Mouse (Mus musculus): Measurements from ENCODE around the gene Sptbn2. TPM values are rescaled to one million over a fixed set of nuclear protein-coding genes. Genes with fewer than 3 reads are reported as not detected.

Gene Sptbn2
- polyA plus RNA-seq, 2 experiments, result 2.5 to 4.2 TPM

DNA sequence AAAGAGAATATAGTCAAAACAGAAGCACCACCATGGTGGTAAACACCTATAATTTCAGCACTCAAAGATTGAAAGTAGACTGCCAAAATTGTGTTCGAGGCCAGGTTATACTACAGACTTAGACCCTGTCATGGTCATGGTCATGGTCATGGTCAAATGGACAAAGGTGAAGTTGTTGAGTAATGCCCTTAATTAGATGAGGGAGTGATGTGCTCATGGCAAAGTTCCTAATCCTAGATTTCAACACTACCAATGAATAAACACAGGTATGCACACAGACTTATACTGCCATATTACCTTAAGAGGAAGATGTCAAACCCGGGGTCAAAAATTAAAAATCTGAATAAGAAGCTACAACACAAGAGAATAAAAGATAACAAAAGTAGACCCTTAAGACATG is 75.3 kb downstream of the Sptbn2 start:
- ATAC-seq (ENCODE audit: low FRiP score, low read depth), result no peak
- H3K27ac ChIP-seq (replicated peaks; ENCODE audit: low read depth, low read length), result no peak overlapping the region
- no peak overlapping the region for H3K4me2 ChIP-seq (replicated peaks; ENCODE audit: low read depth, low read length, severe bottlenecking)
- H3K4me1 ChIP-seq (ENCODE audit: control insufficient read depth, insufficient read depth, low read length), result peaks cover 13% of the 10 kb centered on the region
- H3K36me3 ChIP-seq (ENCODE audit: control insufficient read depth, insufficient read depth, low read length), result peaks cover 92% of the 10 kb centered on the region
- no peaks in the 10 kb centered on the region for H3K27me3 ChIP-seq (ENCODE audit: control insufficient read depth, insufficient read depth, low read length)
- 91% methylated on average over 2 of the region's 2 CpGs for WGBS
- H3K4me3 ChIP-seq (replicated peaks; ENCODE audit: low read length), result no peak overlapping the region
- no peak overlapping the region for H3K9ac ChIP-seq (ENCODE audit: low read depth, low read length, severe bottlenecking)
- TF ChIP-seq POLR2A (IDR thresholded peaks at IDR 0.05; ENCODE audit: borderline replicate concordance, extremely low read depth, insufficient read depth, insufficient read length), result no peak
- H3K9me3 ChIP-seq (ENCODE audit: control insufficient read depth, low read length), result no peaks in the 10 kb centered on the region
- DNase-seq (ENCODE audit: low spot score), result no peak

DNA sequence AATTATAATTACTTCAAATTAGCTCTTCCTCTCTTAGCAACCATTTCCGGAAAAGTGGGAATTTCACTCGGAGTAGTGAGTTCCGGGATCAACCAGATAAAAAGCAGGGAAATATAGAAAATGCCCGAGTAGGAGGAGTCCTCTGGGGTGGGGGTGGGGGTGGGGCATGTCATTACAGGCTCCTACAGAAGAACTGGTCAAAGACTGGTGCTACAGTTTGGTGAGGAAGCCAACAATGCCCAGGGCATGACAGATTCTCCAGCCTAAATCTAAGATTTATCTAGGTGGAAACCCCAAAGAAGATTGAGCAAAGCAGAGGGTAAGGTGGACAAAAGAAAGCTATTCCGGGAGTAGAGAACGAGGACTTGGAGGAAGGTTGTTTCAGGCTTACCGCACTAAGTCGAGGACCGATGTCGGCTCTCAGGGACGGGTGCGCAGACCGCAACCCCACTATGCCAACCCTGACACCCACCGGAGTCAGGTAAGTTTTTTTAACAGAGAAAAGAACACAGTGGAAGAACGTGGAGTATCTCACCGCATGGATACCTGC is 82.4 kb downstream of the Sptbn2 start:
- Histone ChIP-seq H3K27ac (replicated peaks; ENCODE audit: low read depth, low read length) (peak overlapping the region; percentile 73), H3K4me1 (ENCODE audit: control insufficient read depth, insufficient read depth, low read length) (peaks cover 23% of the 10 kb centered on the region), H3K27me3 (ENCODE audit: control insufficient read depth, insufficient read depth, low read length) (no peaks in the 10 kb centered on the region), H3K4me2 (replicated peaks; ENCODE audit: low read depth, low read length, severe bottlenecking) (peak overlapping the region; percentile 68), H3K9me3 (ENCODE audit: control insufficient read depth, low read length) (no peaks in the 10 kb centered on the region), H3K36me3 (ENCODE audit: control insufficient read depth, insufficient read depth, low read length) (peaks cover 50% of the 10 kb centered on the region), H3K4me3 (replicated peaks; ENCODE audit: low read length) (peak overlapping the region; percentile 80), H3K9ac (ENCODE audit: low read depth, low read length, severe bottlenecking) (peak overlapping the region; percentile 71)
- DNase-seq (ENCODE audit: low spot score), result peak; percentile 11
- WGBS, result 1% methylated on average over 16 of the region's 16 CpGs
- TF ChIP-seq POLR2A (IDR thresholded peaks at IDR 0.05; ENCODE audit: borderline replicate concordance, extremely low read depth, insufficient read depth, insufficient read length), result no peak
- ATAC-seq (ENCODE audit: low FRiP score, low read depth), result peak; percentile 29; the same call in 1 of the 2 replicates

DNA sequence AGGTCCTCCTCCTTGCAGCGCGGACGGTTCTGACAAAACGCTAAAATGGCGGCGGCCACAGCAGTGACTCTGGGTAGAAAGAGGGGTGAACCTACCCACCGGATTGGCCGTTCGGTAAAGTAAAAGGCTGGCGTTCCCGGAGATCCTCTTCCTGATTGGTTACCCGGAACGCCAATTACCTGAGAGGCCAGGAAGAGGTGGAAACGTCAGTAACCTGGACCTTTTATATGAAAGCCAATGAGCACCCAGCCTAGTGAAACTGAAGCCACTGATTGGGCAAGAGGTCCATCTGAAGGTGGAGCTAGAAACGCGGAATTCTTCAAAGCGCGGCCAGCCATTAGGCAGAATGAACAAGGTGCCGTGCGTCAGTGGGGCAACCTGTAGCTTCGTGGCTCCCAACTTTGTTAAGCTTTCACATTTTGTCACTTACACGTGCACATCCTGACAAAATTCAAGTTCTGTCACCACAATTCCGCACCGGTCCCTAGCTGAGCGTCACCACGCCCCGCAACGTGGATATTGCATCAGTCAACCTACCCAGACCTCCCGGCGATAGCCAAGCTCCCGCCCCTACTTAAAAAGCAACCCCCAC is 83.0 kb downstream of the Sptbn2 start, which contains the start of gene Rbm4:
Gene Rbm4, minus strand, starts transcription at position 71 of the 592 bp plus-strand sequence.
- no peaks in the 10 kb centered on the region for H3K27me3 ChIP-seq (ENCODE audit: control insufficient read depth, insufficient read depth, low read length)
- DNase-seq (ENCODE audit: low spot score) (peak; percentile 99), ATAC-seq (ENCODE audit: low FRiP score, low read depth) (peak; percentile 99)
- H3K4me2 ChIP-seq (replicated peaks; ENCODE audit: low read depth, low read length, severe bottlenecking), result peak within 1 kb of the TSS; percentile 72
- H3K4me1 ChIP-seq (ENCODE audit: control insufficient read depth, insufficient read depth, low read length), result peaks cover 23% of the 10 kb centered on the region
- TF ChIP-seq POLR2A (IDR thresholded peaks at IDR 0.05; ENCODE audit: borderline replicate concordance, extremely low read depth, insufficient read depth, insufficient read length), result peak; percentile 55; the same call in 1 of the 2 replicates
- WGBS, result under 1% methylated on average over 31 of the region's 31 CpGs
- H3K9me3 ChIP-seq (ENCODE audit: control insufficient read depth, low read length), result no peaks in the 10 kb centered on the region
- peak within 1 kb of the TSS; percentile 80 for H3K4me3 ChIP-seq (replicated peaks; ENCODE audit: low read length)
- peaks cover 47% of the 10 kb centered on the region for H3K36me3 ChIP-seq (ENCODE audit: control insufficient read depth, insufficient read depth, low read length)
- peak within 1 kb of the TSS; percentile 73 for H3K27ac ChIP-seq (replicated peaks; ENCODE audit: low read depth, low read length)
- peak within 1 kb of the TSS; percentile 71 for H3K9ac ChIP-seq (ENCODE audit: low read depth, low read length, severe bottlenecking)

DNA sequence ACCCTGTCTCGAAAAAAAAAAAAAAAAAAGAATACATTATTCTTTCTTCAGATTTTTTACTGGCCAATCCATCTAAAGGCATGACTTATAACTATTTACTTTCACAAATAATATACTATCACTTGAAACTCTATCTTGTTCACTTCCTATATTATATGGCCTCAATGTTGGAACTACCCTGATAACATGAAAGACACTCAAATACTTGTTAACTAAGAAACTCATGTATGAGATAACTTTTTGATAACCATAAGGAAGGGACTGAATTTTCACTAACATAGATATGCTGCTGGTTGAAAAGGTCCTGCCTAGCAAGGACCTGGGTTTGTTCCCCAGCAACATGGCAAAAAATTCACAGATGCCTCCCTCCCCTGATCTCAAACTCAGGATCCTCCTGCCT is 85.0 kb downstream of the Sptbn2 start:
- ATAC-seq (ENCODE audit: low FRiP score, low read depth), result no peak
- no peak for TF ChIP-seq POLR2A (IDR thresholded peaks at IDR 0.05; ENCODE audit: borderline replicate concordance, extremely low read depth, insufficient read depth, insufficient read length)
- no peak overlapping the region for H3K27ac ChIP-seq (replicated peaks; ENCODE audit: low read depth, low read length)
- no peak overlapping the region for H3K4me3 ChIP-seq (replicated peaks; ENCODE audit: low read length)
- peaks cover 13% of the 10 kb centered on the region for H3K4me1 ChIP-seq (ENCODE audit: control insufficient read depth, insufficient read depth, low read length)
- H3K4me2 ChIP-seq (replicated peaks; ENCODE audit: low read depth, low read length, severe bottlenecking), result no peak overlapping the region
- 85% methylated on average over 1 of the region's 1 CpGs for WGBS
- H3K27me3 ChIP-seq (ENCODE audit: control insufficient read depth, insufficient read depth, low read length), result no peaks in the 10 kb centered on the region
- no peaks in the 10 kb centered on the region for H3K9me3 ChIP-seq (ENCODE audit: control insufficient read depth, low read length)
- no peak for DNase-seq (ENCODE audit: low spot score)
- H3K36me3 ChIP-seq (ENCODE audit: control insufficient read depth, insufficient read depth, low read length), result peaks cover 47% of the 10 kb centered on the region
- no peak overlapping the region for H3K9ac ChIP-seq (ENCODE audit: low read depth, low read length, severe bottlenecking)

DNA sequence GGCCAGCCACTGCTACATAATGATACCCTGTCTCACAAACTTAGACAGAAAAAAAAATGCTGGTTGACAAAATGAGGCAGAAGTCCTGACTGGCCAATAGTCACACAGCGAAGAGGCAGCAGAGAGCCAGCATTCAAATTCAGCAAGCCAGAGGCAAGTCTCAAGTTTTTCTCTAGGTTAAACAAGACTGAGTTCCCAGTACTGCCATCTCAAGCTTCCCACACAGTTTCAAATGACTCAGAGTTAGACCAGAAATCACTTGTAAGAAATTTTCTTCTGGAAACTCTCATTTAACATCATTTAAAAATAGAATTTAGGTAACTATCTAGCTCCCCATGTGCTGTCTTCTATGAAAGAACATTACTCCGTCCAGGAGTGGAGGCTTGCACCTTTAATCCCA is 86.9 kb downstream of the Sptbn2 start:
- no peaks in the 10 kb centered on the region for H3K27me3 ChIP-seq (ENCODE audit: control insufficient read depth, insufficient read depth, low read length)
- H3K9ac ChIP-seq (ENCODE audit: low read depth, low read length, severe bottlenecking), result no peak overlapping the region
- peaks cover 6% of the 10 kb centered on the region; the same call in 1 of the 2 replicates for H3K4me1 ChIP-seq (ENCODE audit: control insufficient read depth, insufficient read depth, low read length)
- WGBS, result 95% methylated on average over 2 of the region's 2 CpGs
- TF ChIP-seq POLR2A (IDR thresholded peaks at IDR 0.05; ENCODE audit: borderline replicate concordance, extremely low read depth, insufficient read depth, insufficient read length), result no peak
- no peak overlapping the region for H3K27ac ChIP-seq (replicated peaks; ENCODE audit: low read depth, low read length)
- no peak overlapping the region for H3K4me2 ChIP-seq (replicated peaks; ENCODE audit: low read depth, low read length, severe bottlenecking)
- DNase-seq (ENCODE audit: low spot score) (no peak), ATAC-seq (ENCODE audit: low FRiP score, low read depth) (no peak)
- no peak overlapping the region for H3K4me3 ChIP-seq (replicated peaks; ENCODE audit: low read length)
- peaks cover 54% of the 10 kb centered on the region for H3K36me3 ChIP-seq (ENCODE audit: control insufficient read depth, insufficient read depth, low read length)
- no peaks in the 10 kb centered on the region for H3K9me3 ChIP-seq (ENCODE audit: control insufficient read depth, low read length)

Data from limb, embryonic 14.5 days (tissue).